Mouse (Mus musculus) telencephalon, adult 2 months (tissue): ENCODE measurements at regions not wholly inside any gene's neighbourhood (a gene's known extent, or its start where the extent isn't known, plus 50 kb on each side); places are given as distances from the start of the nearest gene placed in this dataset.

ENCODE experiments used
- DNase-seq: peaks from one replicate; pipeline ENCODE4 v3.0.0-alpha.2; 2011; ENCODE audit warnings: low read depth, low spot score

GRCm38 (mm10) chr8:126686827-126687226, 93.0 kb upstream of the Irf2bp2 start:
- DNase-seq: no peak

- DNase-seq: no peak
These were observed 91.6 kb upstream of the Irf2bp2 start for GRCm38 (mm10) chr8:126685365-126685764.

GRCm38 (mm10) chr8:126683950-126684349, 90.2 kb upstream of the Irf2bp2 start:
- DNase-seq: no peak

- no peak for DNase-seq
These were observed 89.8 kb upstream of the Irf2bp2 start for GRCm38 (mm10) chr8:126683555-126683947.

GRCm38 (mm10) chr8:126682817-126683554, 89.2 kb upstream of the Irf2bp2 start:
- no peak for DNase-seq

- no peak for DNase-seq
These were observed 88.3 kb upstream of the Irf2bp2 start for GRCm38 (mm10) chr8:126681948-126682651.

- no peak for DNase-seq
These were observed 84.4 kb upstream of the Irf2bp2 start for GRCm38 (mm10) chr8:126678004-126678751.

GRCm38 (mm10) chr8:126675153-126675552, 81.4 kb upstream of the Irf2bp2 start:
- DNase-seq: no peak

- no peak for DNase-seq
These were observed 79.4 kb upstream of the Irf2bp2 start for GRCm38 (mm10) chr8:126673038-126673740.

- no peak for DNase-seq
These were observed 77.8 kb upstream of the Irf2bp2 start for GRCm38 (mm10) chr8:126671594-126671993.

- DNase-seq: no peak
These were observed 76.1 kb upstream of the Irf2bp2 start for GRCm38 (mm10) chr8:126669919-126670318.

GRCm38 (mm10) chr8:126669154-126669553, 75.4 kb upstream of the Irf2bp2 start:
- no peak for DNase-seq

GRCm38 (mm10) chr8:126668657-126669025, 74.9 kb upstream of the Irf2bp2 start:
- DNase-seq: no peak

GRCm38 (mm10) chr8:126667721-126668656, 74.2 kb upstream of the Irf2bp2 start:
- DNase-seq: peak; percentile 73

GRCm38 (mm10) chr8:126667086-126667720, 73.4 kb upstream of the Irf2bp2 start:
- no peak for DNase-seq

GRCm38 (mm10) chr8:126666327-126667085, 72.7 kb upstream of the Irf2bp2 start:
- peak; percentile 100 for DNase-seq

GRCm38 (mm10) chr8:126665581-126666241, 71.9 kb upstream of the Irf2bp2 start:
- DNase-seq: peak; percentile 94

GRCm38 (mm10) chr8:126664891-126665290, 71.1 kb upstream of the Irf2bp2 start:
- DNase-seq: no peak
